Mouse (Mus musculus) hematopoietic stem cell, adult 5-6 weeks (primary cell): ENCODE data around the gene Amotl1. TPM values are rescaled to one million over a fixed set of nuclear protein-coding genes. Genes with fewer than 3 reads are reported as not detected.
A peak's percentile ranks its signal among the peaks of the same experiment; 100 is the strongest.

Experiments
- ATAC-seq, 2 experiments: fragments of 125-278 bp in 1 of 2; replicated peaks in 1 of 2; 2 replicates each; pipeline ENCODE4 v1.8.0; 2016 to 2017; ENCODE audit warnings: inconsistent platforms in 2 of 2, mild to moderate bottlenecking in 2 of 2, moderate number of reproducible peaks in 2 of 2, low read depth in 1 of 2, moderate TSS enrichment in 1 of 2; ENCODE audit not compliant: low FRiP score in 2 of 2, poor library complexity in 2 of 2, severe bottlenecking in 2 of 2, insufficient read depth in 1 of 2, low TSS enrichment in 1 of 2
- total RNA-seq: library from RNA; stranded (forward); fragments of 172-1452, 232-1000 nt; gene quantifications from 2 replicates; pipeline ENCODE4 v1.2.3, GENCODE M21; 2017

Gene Amotl1
- total RNA-seq, 1 experiment from 2014 or later: not detected

DNA sequence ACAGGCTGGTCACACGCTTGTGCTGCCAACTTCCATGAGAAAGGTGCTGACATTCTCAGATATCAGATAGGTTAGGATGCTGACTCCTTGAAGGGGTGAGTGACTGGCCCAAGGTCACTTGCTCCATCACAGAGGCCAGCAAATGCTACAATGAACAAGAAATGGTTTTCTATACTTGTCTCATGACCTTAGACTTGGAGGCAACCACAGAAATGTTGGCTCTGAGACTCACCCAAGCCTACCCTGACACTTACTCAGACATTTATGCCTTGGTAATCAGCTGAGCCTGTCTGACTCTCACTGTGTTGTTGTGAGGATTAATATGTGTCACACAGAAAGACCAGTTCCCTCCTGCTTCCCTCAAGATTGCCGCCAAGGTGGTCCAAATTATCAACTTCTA lies 111.2 kb downstream of the Amotl1 start:
- ATAC-seq: no peak

DNA sequence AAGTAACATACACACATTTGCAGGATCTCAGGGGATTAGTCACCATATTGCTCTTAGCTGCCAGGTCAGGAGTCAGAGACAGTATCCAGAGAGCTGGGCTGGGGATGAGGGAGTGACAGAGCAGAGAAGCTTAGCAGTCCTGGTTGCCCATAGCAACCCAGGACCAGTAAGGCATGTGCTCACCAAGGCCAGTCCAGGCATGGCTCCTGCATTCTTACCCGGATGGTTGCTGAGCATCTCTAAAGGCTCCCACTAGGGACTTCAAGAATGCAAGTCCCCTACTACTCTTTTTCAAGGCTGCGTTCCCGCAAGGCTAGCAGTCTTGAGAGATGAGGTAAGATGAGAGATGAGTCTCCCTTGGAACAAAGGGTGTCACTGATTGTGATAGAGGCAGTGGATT lies 112.6 kb downstream of the Amotl1 start:
- no peak for ATAC-seq

DNA sequence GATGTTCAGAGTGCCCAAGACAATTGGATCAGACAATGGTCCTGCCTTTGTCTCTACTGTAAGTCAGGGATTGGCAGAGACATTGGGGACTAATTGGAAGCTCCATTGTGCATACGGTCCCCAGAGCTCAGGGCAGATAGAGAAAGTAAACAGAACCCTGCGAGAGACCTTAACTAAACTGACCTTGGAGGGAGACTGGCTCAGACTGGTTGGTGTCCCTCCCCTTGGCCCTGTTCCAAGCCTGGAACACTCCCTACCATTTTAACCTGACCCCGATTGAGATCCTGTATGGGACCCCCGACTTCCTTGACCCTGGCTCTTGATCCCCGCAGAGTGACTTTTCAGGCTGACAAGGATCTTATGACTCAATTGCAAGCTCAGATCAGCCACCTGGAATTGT lies 114.9 kb downstream of the Amotl1 start:
- no peak for ATAC-seq

DNA sequence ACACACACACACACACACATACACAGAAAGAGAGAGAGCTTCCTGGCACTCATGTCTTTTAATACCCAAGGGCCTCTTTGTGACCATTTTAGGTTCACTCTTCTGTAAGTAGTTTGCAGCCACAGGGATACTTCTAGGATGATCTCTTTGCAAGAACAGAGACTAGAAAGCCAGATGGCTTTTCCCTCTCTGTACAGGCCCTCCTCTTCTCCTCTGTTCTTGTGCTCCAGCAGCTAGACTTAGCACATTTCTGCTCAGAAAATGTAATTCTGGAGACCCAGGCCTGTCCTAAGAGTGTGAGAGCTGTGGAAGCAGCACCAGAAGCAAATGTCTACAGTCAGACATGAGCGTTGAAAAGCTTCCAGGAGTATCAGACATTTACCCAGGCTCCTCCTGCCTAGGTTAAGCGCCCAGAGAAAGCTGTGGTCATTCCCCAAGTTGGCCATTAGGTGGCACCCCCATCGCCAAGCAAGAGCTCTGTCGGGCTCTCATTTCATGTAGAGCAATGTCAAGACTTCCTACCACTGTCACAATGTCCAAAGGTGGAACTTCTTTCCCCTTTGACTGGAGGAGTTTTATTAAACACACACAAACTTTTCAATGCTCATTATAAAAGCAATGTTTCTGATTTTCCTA lies 121.3 kb downstream of the Amotl1 start:
- ATAC-seq: peak; percentile 83 to 86

DNA sequence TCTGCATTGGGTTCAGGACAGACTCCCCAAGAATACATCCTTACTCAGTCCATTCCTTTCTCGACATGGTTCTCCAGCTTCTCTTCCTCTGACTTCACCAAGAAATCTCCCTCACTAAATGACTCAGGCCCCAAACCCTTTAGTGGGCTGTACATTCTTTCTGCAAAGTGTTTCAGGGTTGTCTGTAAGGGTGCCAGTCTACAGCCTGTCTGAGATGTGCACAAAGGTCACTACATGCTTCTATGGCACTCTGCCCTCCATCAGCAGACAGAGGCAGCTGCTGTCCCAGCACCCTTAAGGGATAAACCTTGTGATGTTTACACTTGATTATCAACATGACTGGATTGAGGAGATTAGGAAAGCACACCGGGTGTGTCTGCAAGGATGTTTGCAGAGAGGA lies 123.2 kb downstream of the Amotl1 start:
- no peak for ATAC-seq

DNA sequence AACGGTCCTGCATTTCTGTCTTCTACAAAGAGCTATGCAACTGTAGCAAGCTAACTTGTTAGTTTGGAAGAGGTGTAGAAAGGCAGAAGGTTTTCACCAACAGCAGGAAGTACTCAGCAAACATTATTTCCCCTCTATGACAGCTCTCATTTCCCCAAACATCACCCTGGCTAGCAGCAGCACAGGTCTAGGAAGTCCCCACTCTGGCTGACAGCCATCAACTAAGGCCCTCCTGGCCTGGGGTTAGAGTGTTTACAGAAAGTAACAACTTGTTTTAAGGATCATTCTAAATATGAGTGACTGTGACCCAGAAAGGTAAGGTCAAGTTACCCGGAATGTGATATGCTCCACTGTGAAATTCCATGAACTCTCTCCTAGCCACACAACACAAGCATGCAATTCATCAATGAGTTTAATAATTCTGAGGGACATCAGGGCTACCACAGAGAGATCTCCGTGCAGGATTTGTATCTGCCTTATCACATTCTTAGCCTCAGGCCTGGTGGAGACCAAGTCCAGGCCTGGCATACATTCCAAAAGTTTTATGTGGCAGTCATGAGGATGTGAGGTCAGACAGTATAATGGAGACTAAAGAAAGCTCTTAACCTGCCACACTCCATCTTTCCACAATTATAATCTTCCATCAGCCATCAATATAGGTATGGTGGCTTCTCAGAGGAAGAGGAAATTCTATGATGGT lies 123.7 kb downstream of the Amotl1 start:
- ATAC-seq: peak; percentile 57 to 78

DNA sequence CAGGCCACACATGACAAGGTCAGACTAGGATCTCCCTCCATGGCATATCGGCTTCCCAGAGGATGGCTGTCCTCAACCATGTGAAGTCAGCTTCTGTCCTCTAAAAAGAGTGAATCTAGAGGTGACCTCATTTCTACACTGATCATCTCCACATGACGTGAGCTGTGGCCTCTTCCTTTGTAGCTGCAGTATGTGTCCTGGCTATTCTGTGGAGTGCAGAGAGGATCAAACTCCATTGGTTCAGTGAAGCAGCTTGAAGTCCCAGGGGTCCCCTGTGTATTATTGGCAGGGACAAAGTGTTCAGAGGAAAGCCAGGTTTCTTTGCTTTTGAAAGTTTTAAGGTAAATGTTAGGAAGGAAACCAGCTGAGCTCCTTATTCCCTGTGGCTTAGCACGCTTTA lies 126.8 kb downstream of the Amotl1 start:
- ATAC-seq: no peak

DNA sequence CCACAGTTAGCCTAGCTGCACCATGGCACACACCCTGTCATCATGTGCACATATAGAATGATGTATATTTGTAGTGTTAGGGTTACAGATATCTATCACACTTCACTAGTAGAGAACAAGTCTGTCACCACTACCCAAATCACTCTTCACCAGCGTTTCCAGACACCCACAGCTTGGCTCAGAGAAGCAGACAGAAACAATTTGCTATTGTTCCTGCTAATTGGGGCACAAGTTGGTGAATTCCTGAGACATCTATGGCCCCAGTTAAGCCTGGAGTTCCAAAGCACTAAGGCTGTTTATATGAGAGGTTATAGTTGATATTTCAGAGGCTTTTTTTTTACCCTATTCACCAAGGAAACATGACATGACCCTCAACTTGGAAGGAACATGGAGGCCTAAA lies 127.6 kb downstream of the Amotl1 start:
- no peak for ATAC-seq

DNA sequence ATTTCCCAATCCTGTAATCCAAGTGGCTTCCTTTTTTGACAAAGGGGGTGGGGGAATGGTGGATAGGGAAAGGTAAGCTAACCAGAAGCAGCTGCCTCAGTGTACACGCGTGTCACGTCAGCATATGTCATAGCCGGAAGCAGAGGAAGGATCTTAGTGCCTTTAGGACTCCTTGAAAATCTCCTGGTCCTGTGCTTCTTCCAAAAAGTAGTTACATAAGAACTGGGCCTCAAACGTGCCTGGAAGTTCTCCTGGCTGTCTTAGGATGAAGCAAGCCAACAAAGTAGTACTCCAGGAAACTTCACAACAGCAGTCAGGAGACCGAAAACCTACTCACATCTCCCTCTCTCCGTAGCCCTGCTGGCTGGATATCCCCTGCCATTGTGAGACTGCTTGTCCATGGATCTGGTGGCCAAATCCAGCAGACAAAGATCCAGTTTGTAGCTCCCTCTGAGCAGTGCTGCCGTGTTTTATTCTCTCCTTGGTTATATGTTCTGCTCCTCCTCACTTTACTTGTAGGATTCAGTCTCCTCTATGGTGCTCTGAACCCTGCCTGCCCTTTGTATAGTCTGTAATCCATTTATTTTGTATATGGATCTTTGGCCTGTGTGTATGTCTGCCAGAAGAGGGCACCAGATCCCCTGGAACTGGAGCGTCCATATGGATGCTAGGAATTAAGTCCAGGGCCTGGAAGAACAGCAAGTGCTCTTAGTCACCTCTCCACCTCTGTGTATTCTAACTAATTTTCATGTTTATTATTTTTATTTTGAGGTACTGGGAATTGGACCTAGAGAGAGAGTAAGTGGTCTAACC lies 132.0 kb downstream of the Amotl1 start:
- no peak for ATAC-seq

DNA sequence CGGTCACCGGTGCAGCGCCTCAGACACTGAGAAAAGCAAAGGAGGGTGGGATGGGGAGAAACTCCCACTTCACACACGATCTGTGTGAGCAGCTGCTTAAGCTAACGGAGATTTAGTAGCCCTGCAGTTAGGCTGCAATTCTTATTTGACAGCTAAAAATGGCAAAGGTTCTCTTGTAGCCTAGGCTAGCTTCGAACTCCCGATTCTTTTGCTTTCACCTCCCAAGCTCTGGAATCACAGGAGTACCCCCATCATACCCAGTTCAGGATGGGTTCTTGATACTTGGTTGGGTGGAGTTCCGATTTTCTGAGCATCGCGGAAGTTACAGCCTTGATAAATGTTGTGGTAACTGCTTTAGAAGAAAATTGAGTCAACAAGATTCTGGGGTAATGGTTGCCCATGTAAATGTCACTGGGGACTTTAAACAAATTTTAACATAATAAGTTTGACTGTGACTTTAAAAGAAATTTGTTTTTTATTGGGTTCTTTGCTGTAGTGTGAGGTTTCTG lies 143.9 kb downstream of the Amotl1 start:
- no peak; a peak in 1 of 4 replicates for ATAC-seq

DNA sequence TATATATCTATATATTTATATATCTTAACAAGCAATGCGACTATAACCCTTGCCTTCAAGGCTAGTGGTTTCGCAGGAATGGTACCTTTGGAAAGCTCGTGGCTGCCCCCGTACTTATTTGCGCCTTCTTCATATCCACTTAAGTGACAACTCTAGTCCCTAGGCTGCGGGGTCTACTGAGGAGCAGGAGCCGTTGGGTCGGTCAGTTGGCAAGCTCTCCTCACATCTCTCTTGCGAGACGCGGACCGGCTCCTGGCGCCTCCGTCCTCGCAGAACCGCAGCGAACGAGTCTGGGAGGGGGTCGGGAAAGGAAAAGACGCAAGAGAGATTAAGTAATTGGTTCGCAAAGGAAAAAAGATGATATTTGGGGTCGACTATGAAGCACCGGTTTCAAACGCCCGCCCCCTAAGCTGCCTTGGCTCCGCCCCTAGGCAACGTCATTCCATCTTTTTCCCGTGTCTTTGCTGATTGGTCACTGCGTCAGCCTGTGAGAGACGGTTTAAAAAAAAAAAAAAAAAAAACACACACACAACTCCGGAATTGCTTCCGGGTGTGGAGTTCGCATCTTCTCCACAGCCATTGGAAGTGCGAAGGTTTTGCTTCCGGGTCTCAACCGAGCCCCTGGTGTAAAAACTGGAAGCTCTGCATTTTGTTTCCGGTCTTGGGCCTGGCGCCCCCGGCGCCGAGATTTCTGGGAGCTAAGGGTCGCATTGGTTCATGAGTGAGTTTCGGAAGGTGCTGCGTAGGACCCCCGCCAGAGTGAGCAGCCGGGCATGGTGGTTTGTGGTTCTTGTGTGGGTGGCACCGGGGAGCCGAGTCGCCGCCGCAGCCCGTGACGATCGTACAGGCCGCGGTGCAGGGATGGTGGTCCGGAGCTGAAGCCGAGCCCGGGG lies 144.6 kb downstream of the Amotl1 start, which contains the start of the genes Kdm4d and Cwc15:
Gene Kdm4d, minus strand, starts transcription at position 460 of the 893 bp plus-strand sequence.
Gene Cwc15, plus strand, starts transcription at position 595 of the 893 bp plus-strand sequence.
- ATAC-seq: peak; percentile 95 to 96

DNA sequence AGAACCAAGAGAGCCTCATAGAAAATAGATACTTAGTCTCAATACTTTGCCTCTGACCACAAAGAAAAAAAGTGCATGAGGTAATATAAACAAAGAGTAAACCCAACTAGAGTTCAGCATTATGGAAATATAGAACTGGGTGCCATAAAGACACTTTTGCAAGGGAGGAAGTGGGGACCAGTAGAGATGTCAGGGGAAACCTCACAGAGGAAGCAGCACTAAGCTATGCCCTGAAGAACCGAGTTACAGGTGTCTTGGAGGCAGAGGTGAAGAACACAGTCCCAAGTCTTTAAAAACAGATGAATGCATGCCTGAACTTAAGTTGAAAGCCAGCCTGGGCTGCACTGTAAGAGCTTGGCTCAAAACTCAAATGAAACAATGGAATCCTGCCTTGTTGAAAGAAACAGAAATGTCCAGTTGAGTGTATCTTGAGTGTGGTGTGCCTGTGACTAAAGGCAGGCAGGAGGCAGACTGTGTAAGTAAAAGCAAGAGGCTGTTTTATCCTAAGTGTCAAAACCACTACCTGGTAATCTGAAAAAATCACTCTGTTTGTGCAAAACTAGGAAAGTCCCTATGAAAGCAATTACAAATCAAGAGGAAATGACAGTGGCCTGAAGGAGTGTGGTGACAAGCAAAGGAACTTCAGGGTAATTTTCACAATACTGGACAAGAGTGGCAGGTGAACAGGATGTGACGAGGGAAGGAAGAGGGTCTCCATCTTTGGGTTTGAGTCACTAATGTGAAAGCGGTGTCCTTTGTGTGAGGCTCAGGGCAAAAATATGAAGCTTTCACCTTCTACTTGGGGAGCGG lies 145.8 kb downstream of the Amotl1 start:
- ATAC-seq: no peak

Other genes starting within 250 kb of the Amotl1 start
- 0.30 and 1.1 TPM in 2 replicates for gene Kdm4d, start 144.6 kb downstream of the Amotl1 start, total RNA-seq
- 230 and 255 TPM in 2 replicates for gene Cwc15, start 144.4 kb downstream of the Amotl1 start, total RNA-seq
- 0.35 TPM in 1 of 2 replicates, not detected in the other for gene Piwil4, start 95.7 kb upstream of the Amotl1 start, total RNA-seq
- gene Fut4, start 107.3 kb upstream of the Amotl1 start, total RNA-seq: 3.1 and 5.3 TPM in 2 replicates
- 4.6 TPM in 1 of 2 replicates, not detected in the other for gene 1700012B09Rik, start 126.0 kb upstream of the Amotl1 start, total RNA-seq
- gene Mre11a, start 139.6 kb upstream of the Amotl1 start, total RNA-seq: 63.4 and 89.8 TPM in 2 replicates
- gene Ankrd49, start 139.8 kb upstream of the Amotl1 start, total RNA-seq: 46.8 and 71.5 TPM in 2 replicates
- not detected in 2 replicates for gene Gpr83, start 215.2 kb upstream of the Amotl1 start, total RNA-seq